Mouse (Mus musculus) limb, embryonic 11.5 days (tissue): ENCODE data around the gene Phrf1. TPM values are rescaled to one million over a fixed set of nuclear protein-coding genes. Genes with fewer than 3 reads are reported as not detected.
A peak's percentile ranks its signal among the peaks of the same experiment; 100 is the strongest.

Source experiments
- ATAC-seq: fragments of 200-750 bp; cut with Nextera tagmentation; 2 replicates; pipeline ENCODE4 v1.8.0; 2017; ENCODE audit warnings: low read depth; ENCODE audit not compliant: insufficient number of reproducible peaks, low FRiP score, low TSS enrichment
- DNase-seq: peaks from one replicate; pipeline ENCODE4 v3.0.0-alpha.2; 2015; ENCODE audit warnings: low spot score
- H3K27ac ChIP-seq: fragments of 300-500 bp; sonication (generic); replicated peaks from 2 replicates; pipeline ENCODE4 v1.5.1; 2014; ENCODE audit warnings: low read depth, mild to moderate bottlenecking, low read length
- H3K27me3 ChIP-seq: fragments of 300-500 bp; sonication (generic); 2 replicates; pipeline ENCODE4 v1.6.1; 2014; ENCODE audit warnings: mild to moderate bottlenecking, low read length, mixed read lengths; ENCODE audit not compliant: control insufficient read depth, insufficient read depth
- H3K36me3 ChIP-seq: fragments of 300-500 bp; sonication (generic); 2 replicates; pipeline ENCODE4 v1.6.1; 2014; ENCODE audit warnings: mild to moderate bottlenecking, low read length, moderate library complexity, mixed read lengths; ENCODE audit not compliant: control insufficient read depth, insufficient read depth
- H3K4me1 ChIP-seq: fragments of 300-500 bp; sonication (generic); 2 replicates; pipeline ENCODE4 v1.6.1; 2014; ENCODE audit warnings: low read length, mixed read lengths; ENCODE audit not compliant: control insufficient read depth, insufficient read depth
- H3K4me2 ChIP-seq: fragments of 300-500 bp; sonication (generic); 2 replicates; pipeline ENCODE4 v1.6.1; 2014; ENCODE audit warnings: low read depth, mild to moderate bottlenecking, moderate library complexity; ENCODE audit not compliant: severe bottlenecking
- H3K4me3 ChIP-seq: fragments of 300-500 bp; sonication (generic); 2 replicates; pipeline ENCODE4 v1.5.1; 2014; ENCODE audit warnings: low read depth, low read length
- H3K9ac ChIP-seq: fragments of 300-500 bp; sonication (generic); 2 replicates; pipeline ENCODE4 v1.6.1; 2014; ENCODE audit warnings: mild to moderate bottlenecking, low read length
- H3K9me3 ChIP-seq: fragments of 300-500 bp; sonication (generic); 2 replicates; pipeline ENCODE4 v1.6.1; 2016; ENCODE audit warnings: low read length; ENCODE audit not compliant: control insufficient read depth
- WGBS: fragments of 180-500 bp; shearing (Covaris S2); extraction: QIAGEN DNeasy Blood & Tissue Kit; methylation state at CpG from one replicate; pipeline ENCODE4 v1.1.7; 2014; 5-methylcytosine and 5-hydroxymethylcytosine counted together
- microRNA counts: library from miRNA; unstranded; fragments of <30 nt; microRNA quantifications from one replicate; lab custom pipeline; 2016
- microRNA-seq: library from miRNA; unstranded; fragments of <30 nt; microRNA quantifications from one replicate; pipeline ENCODE4, GENCODE M21; 2016
- polyA plus RNA-seq: library from polyadenylated mRNA; unstranded; fragments of >200 nt; fragmentation: Nextera tagmentation; extraction: Ambion mirVana; gene quantifications from 2 replicates; pipeline ENCODE4 v1.2.1, GENCODE M21; 2014

The Phrf1 gene
- polyA plus RNA-seq, 1 experiment from 2014 or later = 83.4 TPM

DNA sequence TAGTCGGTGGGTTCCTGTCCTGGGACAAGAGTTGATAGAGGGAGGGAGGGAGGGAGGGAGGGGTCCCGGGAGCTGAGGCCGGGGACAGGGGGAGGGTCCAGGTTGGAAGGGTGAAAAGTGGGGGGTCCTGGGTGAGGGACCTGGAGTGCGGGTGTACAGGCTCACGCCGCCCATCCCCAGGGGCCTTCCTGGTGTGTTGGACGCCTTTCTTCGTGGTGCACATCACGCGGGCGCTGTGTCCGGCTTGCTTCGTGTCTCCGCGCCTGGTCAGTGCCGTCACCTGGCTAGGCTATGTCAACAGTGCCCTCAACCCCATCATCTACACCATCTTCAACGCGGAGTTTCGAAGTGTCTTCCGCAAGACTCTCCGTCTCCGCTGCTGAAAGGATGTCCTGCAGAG lies 65.9 kb downstream of the Phrf1 start:
- H3K4me1 ChIP-seq = peaks cover 14% of the 10 kb centered on the region
- no peak overlapping the region for H3K27ac ChIP-seq
- H3K9me3 ChIP-seq = no peaks in the 10 kb centered on the region
- H3K9ac ChIP-seq = no peak overlapping the region
- H3K36me3 ChIP-seq = peaks cover 7% of the 10 kb centered on the region; the same call in 1 of the 2 replicates
- H3K27me3 ChIP-seq = peaks cover 47% of the 10 kb centered on the region
- DNase-seq (peak; percentile 38), ATAC-seq (no peak)
- H3K4me2 ChIP-seq = peak overlapping the region; percentile 73
- H3K4me3 ChIP-seq = peak overlapping the region; percentile 30
- WGBS = 8% methylated on average over 22 of the region's 22 CpGs

DNA sequence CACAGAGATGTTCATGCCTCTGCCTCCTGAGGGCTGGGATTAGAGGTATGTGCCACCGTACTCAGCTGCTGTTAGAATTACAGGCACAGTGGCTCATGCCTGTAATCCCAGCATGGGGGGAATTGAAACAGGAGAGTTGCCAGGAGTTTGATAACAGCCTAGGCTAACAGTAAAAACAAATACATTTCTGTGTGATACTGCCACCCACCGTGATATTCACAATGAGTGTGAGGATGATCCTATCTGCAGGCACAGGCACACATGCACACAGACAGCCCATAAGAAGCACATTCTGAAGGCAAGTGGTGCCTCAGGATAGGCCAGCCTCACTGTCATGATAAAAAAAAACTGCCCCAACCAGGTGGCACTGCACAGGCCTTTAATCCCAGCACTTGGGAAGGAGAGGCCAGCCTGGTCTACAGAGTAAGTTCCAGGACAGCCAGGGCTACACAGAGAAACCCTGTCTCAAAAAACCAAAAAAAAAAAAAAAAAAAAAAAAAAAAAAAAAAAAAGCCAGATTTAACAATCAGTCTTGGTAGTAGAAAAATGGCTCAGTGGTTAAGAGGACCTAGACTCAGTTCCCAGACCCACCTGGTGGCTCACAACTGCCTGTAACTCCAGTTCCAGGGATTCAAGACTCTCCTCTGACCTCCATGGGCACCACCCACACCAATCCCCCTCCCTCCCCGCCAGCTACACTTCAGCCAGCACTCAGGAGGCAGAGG lies 69.5 kb downstream of the Phrf1 start:
- WGBS = 84% methylated on average over 3 of the region's 3 CpGs
- ATAC-seq (no peak), DNase-seq (no peak)
- Histone ChIP-seq H3K27ac (no peak overlapping the region), H3K36me3 (peaks cover 7% of the 10 kb centered on the region; the same call in 1 of the 2 replicates), H3K4me1 (peaks cover 7% of the 10 kb centered on the region), H3K9ac (no peak overlapping the region), H3K4me2 (no peak overlapping the region), H3K4me3 (no peak overlapping the region), H3K9me3 (no peaks in the 10 kb centered on the region), H3K27me3 (peaks cover 27% of the 10 kb centered on the region)

DNA sequence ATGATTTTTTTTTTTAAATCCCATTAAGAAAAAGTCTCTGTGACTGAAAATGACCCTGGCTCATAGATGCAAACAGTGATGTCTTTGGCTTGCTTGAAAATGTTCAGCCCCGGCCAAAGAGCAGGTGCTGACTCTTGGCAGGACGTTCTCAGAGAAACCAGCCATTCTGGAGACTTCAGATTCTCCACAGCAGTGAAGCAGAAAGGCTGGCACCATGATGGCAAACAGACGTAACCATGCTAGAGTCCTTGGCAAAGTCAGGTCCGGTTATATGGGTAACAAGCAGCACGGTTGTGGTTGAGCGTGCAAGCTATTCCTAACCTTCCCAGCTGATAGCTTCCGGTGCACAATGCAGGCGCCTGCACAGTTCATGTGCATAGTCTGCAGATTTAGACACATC lies 70.6 kb downstream of the Phrf1 start:
- peaks cover 9% of the 10 kb centered on the region; the same call in 1 of the 2 replicates for H3K36me3 ChIP-seq
- no peaks in the 10 kb centered on the region for H3K4me1 ChIP-seq
- DNase-seq = no peak
- H3K9ac ChIP-seq = no peak overlapping the region
- WGBS = 97% methylated on average over 8 of the region's 8 CpGs
- no peak overlapping the region for H3K27ac ChIP-seq
- no peak for ATAC-seq
- H3K4me3 ChIP-seq = no peak overlapping the region
- H3K4me2 ChIP-seq = no peak overlapping the region
- H3K9me3 ChIP-seq = no peaks in the 10 kb centered on the region
- peaks cover 16% of the 10 kb centered on the region for H3K27me3 ChIP-seq

DNA sequence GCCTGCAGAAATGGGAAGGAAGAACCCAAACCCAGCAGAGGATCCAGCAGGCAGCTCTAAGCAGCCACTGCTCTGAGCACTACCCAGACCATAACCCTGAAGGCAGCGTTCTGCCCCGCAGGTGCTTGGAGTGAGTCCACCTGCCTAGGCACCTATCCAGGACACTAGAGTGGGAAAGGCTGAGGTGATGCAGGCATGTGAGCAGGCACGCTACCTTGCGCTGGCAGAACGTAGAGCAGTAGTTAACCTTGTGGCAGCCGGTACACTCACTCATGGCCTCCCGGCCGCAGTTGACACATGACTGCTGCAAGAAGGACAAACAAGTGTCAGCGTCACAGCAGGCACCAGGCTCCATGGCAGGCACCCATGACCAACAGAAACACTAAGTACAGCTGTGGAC lies 72.8 kb downstream of the Phrf1 start:
- H3K4me1 ChIP-seq = no peaks in the 10 kb centered on the region
- no peak overlapping the region for H3K4me2 ChIP-seq
- no peaks in the 10 kb centered on the region for H3K27me3 ChIP-seq
- H3K27ac ChIP-seq = no peak overlapping the region
- 95% methylated on average over 9 of the region's 9 CpGs for WGBS
- ATAC-seq (no peak), DNase-seq (no peak)
- H3K4me3 ChIP-seq = no peak overlapping the region
- H3K9ac ChIP-seq = no peak overlapping the region
- no peaks in the 10 kb centered on the region for H3K9me3 ChIP-seq
- H3K36me3 ChIP-seq = peaks cover 16% of the 10 kb centered on the region; the same call in 1 of the 2 replicates

DNA sequence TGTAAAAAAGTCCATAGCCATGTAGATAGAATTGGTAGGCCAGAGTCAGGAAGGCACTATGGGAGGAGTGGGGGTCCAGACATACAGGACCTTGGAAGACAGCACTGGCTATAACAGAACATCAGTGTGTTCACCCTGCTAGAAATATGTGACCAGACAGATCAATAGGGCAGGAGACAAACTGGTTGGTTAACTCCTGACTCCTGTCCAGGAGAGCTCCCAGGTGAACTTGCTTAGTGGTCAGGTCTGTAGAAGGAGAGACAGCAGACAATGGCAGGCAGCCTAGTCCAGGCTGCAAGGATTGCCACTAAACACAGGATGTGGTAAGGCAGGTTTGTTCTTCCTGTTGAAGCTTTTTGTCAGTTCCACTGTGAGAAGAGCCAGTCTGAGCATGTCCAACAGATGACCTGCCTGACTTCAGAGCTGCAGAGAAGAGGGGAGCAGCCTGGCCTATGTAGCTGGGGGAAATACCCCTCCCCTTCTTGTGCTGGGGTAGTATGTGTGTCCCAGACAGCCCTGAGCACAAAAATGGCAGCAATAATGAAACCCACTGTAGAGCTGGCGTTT lies 74.2 kb downstream of the Phrf1 start:
- no peak for DNase-seq
- Histone ChIP-seq H3K36me3 (peaks cover 20% of the 10 kb centered on the region; the same call in 1 of the 2 replicates), H3K27me3 (no peaks in the 10 kb centered on the region), H3K4me3 (no peak overlapping the region), H3K9me3 (no peaks in the 10 kb centered on the region), H3K9ac (no peak overlapping the region), H3K27ac (no peak overlapping the region), H3K4me2 (no peak overlapping the region), H3K4me1 (no peaks in the 10 kb centered on the region)
- 82% methylated on average over 1 of the region's 1 CpGs for WGBS
- no peak for ATAC-seq

DNA sequence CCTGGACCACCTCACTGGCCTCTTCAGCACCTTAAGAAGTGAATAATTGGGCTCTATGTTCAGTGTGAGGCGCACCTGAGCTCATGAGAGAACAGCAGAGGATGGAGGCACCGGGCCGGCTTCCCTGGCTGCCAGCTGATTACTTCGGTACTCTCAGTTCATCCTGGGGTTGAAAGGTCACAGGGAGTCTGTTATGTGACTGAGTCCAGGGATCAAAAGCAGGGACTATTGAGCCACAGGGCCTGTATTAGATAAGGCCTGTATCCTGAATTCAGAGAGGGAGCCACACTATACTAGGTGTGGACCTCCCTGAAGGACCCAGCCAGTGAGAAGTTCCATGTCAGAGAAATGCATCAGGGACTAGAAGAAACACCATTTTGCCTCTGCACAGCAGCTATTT lies 76.0 kb downstream of the Phrf1 start:
- peaks cover 23% of the 10 kb centered on the region; the same call in 1 of the 2 replicates for H3K36me3 ChIP-seq
- no peaks in the 10 kb centered on the region for H3K27me3 ChIP-seq
- H3K27ac ChIP-seq = no peak overlapping the region
- no peak overlapping the region for H3K4me2 ChIP-seq
- DNase-seq (no peak), ATAC-seq (no peak)
- no peaks in the 10 kb centered on the region for H3K9me3 ChIP-seq
- no peak overlapping the region for H3K4me3 ChIP-seq
- H3K9ac ChIP-seq = no peak overlapping the region
- no peaks in the 10 kb centered on the region for H3K4me1 ChIP-seq
- WGBS = 87% methylated on average over 4 of the region's 4 CpGs

MicroRNAs within 50 kb of the gene (microRNA counts, 519-probe panel; counts per million panel counts)
- microRNA mmu-miR-210 (lab: Ali Mortazavi, UCI) = 3,695 counts per million, percentile 51 among the panel's probes with 10 or more counts

Small RNA genes lying within 50 kb of the gene (microRNA-seq; reads per million reads assigned to microRNA genes)
- gene Mir210 = 385 reads per million, percentile 65 among the genes with 10 or more reads in this experiment

Other genes with a start within 250 kb of the Phrf1 start
- 45.3 and 50.4 TPM in 2 replicates for gene Ifitm3, start 218.0 kb upstream of the Phrf1 start, polyA plus RNA-seq
- not detected in 2 replicates for gene Ifitm6, start 210.9 kb upstream of the Phrf1 start, polyA plus RNA-seq
- not detected in 2 replicates for gene Gm17387, start 199.7 kb upstream of the Phrf1 start, polyA plus RNA-seq
- 19.1 and 20.0 TPM in 2 replicates for gene B4galnt4, start 167.7 kb upstream of the Phrf1 start, polyA plus RNA-seq
- gene Pkp3, start 150.6 kb upstream of the Phrf1 start, polyA plus RNA-seq = 3.3 and 3.9 TPM in 2 replicates
- gene Sigirr, start 128.2 kb upstream of the Phrf1 start, polyA plus RNA-seq = 1.9 and 2.8 TPM in 2 replicates
- 0.76 and 0.85 TPM in 2 replicates for gene Ano9, start 111.0 kb upstream of the Phrf1 start, polyA plus RNA-seq
- gene Ptdss2, start 106.4 kb upstream of the Phrf1 start, polyA plus RNA-seq = 70.0 and 70.6 TPM in 2 replicates
- 82.9 and 88.3 TPM in 2 replicates for gene Rnh1, start 55.9 kb upstream of the Phrf1 start, polyA plus RNA-seq
- gene Hras, start 34.8 kb upstream of the Phrf1 start, polyA plus RNA-seq = 98.7 and 99.1 TPM in 2 replicates
- gene Lrrc56, start 34.6 kb upstream of the Phrf1 start, polyA plus RNA-seq = 11.7 and 12.5 TPM in 2 replicates
- gene Lmntd2, start 14.7 kb upstream of the Phrf1 start, polyA plus RNA-seq = 3.8 and 5.1 TPM in 2 replicates
- gene Rassf7, start 12.9 kb upstream of the Phrf1 start, polyA plus RNA-seq = 32.5 and 38.8 TPM in 2 replicates
- gene Irf7, start 37.7 kb downstream of the Phrf1 start, polyA plus RNA-seq = 0.59 and 0.79 TPM in 2 replicates
- gene Cdhr5, start 48.0 kb downstream of the Phrf1 start, polyA plus RNA-seq = 0.20 TPM in 1 of 2 replicates, not detected in the other
- 10.2 TPM in 2 replicates for gene Sct, start 50.3 kb downstream of the Phrf1 start, polyA plus RNA-seq
- gene Drd4, start 63.2 kb downstream of the Phrf1 start, polyA plus RNA-seq = 0.45 and 0.47 TPM in 2 replicates
- gene Deaf1, start 98.9 kb downstream of the Phrf1 start, polyA plus RNA-seq = 59.3 and 64.6 TPM in 2 replicates
- gene Tmem80, start 99.0 kb downstream of the Phrf1 start, polyA plus RNA-seq = 29.5 and 30.2 TPM in 2 replicates
- gene Eps8l2, start 110.1 kb downstream of the Phrf1 start, polyA plus RNA-seq = 2.6 and 2.8 TPM in 2 replicates
- 306 and 317 TPM in 2 replicates for gene Taldo1, start 163.4 kb downstream of the Phrf1 start, polyA plus RNA-seq
- gene Gatd1, start 185.4 kb downstream of the Phrf1 start, polyA plus RNA-seq = 52.2 TPM in 2 replicates
- 2.7 and 3.2 TPM in 2 replicates for gene Cend1, start 200.7 kb downstream of the Phrf1 start, polyA plus RNA-seq
- 34.8 and 37.1 TPM in 2 replicates for gene Slc25a22, start 209.1 kb downstream of the Phrf1 start, polyA plus RNA-seq
- 15.7 and 18.3 TPM in 2 replicates for gene Pidd1, start 215.2 kb downstream of the Phrf1 start, polyA plus RNA-seq
- 1,271 and 1,319 TPM in 2 replicates for gene Rplp2, start 218.6 kb downstream of the Phrf1 start, polyA plus RNA-seq
- 11.3 and 12.5 TPM in 2 replicates for gene Pnpla2, start 226.4 kb downstream of the Phrf1 start, polyA plus RNA-seq
- gene Cracr2b, start 232.3 kb downstream of the Phrf1 start, polyA plus RNA-seq = 5.3 and 6.8 TPM in 2 replicates
- 27.2 and 35.7 TPM in 2 replicates for gene Cd151, start 238.6 kb downstream of the Phrf1 start, polyA plus RNA-seq
- gene Polr2l, start 246.3 kb downstream of the Phrf1 start, polyA plus RNA-seq = 70.9 and 73.3 TPM in 2 replicates
- gene Tspan4, start 246.5 kb downstream of the Phrf1 start, polyA plus RNA-seq = 21.2 and 22.3 TPM in 2 replicates